Mouse (Mus musculus) WW6 (cell line): ENCODE results near the gene Aoc3.
A peak's percentile ranks its signal among the peaks of the same experiment; 100 is the strongest.
"Not testable (repeated sequence)": the region's sequence is repeated elsewhere in the genome, so short reads cannot be mapped to it uniquely, and the experiment has no call there.

Experiments used
- DNase-seq: peaks from one replicate; pipeline ENCODE4 v3.0.0-alpha.2; 2013; ENCODE audit warnings: low read depth, low spot score

Gene Aoc3

GRCm38 (mm10) chr11:101330371-101330924, at the start of gene Aoc3:
Aoc3 (plus strand) TSS chr11:101330605.
- no peak for DNase-seq

GRCm38 (mm10) chr11:101280837-101281236, 49.6 kb upstream of the Aoc3 start:
- no peak for DNase-seq

GRCm38 (mm10) chr11:101282896-101283295, 47.5 kb upstream of the Aoc3 start:
- no peak for DNase-seq

- DNase-seq, result no peak
Observed at GRCm38 (mm10) chr11:101283805-101284204, 46.6 kb upstream of the Aoc3 start.

DNA sequence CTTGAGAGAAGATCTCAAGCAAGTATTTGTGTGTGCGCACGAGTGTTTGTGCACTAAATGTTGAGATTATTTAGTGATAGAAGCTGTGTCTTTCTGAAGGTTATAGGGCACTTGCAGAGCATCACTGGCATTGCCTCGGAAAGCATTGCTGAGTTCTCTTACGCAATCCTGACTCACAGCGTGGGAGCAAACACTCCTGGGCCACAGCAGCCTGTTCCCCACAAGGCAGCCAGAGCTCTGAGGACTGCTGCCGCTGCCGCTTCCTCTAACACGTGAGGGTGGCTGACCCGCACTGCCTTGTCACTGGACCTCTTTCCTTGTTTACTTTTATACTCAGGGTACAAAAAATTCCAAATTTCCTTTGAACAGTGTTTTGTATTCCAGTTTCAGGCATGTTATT, 43.1 kb upstream of the Aoc3 start:
- DNase-seq, result no peak

DNA sequence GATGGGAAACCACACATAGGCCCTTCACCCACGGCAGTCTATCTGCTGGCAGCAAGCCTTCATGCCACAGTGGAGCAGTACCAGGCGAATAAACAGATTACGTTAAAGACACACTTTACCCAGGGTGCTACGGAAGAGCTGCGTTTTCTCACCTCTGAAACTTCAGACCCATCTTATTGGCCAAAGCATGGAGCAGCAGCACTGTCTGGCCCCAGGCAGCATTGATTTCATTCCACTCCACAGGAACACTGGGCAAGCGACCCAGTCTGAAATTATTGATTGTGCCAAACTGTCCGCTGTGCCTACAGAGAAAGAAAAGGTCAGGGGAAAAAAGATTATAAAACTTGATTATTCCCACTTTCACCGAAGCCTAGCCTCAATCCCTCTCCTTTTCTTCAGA, 39.2 kb upstream of the Aoc3 start:
- DNase-seq, result no peak

DNA sequence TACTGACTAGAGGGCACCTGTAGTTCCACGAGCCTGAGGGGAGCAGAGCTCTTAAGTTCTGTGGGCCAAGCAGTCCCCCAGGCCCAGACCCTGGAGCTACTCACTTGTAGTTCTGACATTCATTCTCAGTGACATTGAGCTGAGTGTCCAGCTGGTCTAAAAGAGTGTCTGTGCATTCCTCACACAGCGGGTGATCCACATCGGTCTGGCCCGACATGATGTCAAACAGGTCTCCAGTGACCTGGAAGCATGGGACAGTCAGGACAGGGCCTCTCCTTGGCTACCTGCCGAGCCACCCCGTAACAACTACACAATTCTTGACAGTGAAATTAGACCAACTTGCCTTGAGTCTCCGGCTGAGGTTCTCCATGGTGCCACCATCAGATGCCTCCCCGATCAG, 35.2 kb upstream of the Aoc3 start:
- no peak for DNase-seq

DNA sequence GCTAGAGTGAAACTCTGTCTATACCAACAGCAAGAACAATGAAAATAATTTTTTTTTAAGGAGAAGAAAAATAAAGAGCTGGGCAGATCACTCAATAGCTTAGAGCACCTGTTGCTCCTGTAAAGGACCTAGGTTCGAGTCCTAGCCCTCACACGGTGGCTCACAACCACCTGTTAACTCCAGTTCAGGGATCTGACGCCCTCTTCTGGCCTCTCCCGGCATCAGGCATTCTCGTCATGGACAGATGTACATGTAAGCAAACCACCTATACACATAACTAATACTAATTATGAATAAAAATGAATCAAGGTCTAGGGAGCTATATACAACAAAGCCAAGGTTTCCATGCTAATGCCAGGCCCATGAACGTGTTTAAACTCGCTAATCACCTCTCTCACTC, 29.5 kb upstream of the Aoc3 start:
- DNase-seq, result no peak

DNA sequence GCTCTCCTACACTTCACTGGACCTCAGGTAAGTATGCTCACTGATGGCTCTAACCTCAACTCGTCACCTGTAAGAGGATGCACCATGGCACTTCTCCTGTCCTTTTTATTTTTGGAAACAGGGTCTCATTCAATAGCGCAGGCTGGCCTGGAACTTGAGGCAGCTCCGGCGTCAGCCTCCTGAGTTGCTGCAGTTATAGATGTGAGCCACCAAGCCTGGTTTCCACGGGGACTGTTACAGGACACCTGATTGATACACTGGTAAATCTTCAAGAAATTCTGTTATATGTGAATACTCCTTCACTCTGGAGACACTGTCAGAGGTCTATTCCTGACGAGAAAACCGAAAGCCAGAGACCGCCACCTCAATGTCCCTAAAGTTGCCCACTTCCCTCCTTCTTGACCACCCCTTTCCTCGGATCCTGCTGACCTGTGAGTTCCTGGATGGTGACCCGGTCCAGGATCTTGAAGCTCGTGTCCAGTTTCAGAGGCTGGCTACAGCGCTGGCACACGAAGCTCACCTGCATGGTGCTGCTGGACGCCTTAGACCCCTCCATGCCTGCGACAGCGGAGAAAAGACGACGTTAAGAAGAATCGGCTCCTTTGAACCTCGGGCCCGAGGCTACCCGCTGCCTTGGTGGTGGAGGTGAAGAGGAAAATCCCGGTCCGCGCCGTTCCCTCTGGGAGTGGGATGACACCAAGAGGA, 29.0 kb upstream of the Aoc3 start:
- no peak for DNase-seq

DNA sequence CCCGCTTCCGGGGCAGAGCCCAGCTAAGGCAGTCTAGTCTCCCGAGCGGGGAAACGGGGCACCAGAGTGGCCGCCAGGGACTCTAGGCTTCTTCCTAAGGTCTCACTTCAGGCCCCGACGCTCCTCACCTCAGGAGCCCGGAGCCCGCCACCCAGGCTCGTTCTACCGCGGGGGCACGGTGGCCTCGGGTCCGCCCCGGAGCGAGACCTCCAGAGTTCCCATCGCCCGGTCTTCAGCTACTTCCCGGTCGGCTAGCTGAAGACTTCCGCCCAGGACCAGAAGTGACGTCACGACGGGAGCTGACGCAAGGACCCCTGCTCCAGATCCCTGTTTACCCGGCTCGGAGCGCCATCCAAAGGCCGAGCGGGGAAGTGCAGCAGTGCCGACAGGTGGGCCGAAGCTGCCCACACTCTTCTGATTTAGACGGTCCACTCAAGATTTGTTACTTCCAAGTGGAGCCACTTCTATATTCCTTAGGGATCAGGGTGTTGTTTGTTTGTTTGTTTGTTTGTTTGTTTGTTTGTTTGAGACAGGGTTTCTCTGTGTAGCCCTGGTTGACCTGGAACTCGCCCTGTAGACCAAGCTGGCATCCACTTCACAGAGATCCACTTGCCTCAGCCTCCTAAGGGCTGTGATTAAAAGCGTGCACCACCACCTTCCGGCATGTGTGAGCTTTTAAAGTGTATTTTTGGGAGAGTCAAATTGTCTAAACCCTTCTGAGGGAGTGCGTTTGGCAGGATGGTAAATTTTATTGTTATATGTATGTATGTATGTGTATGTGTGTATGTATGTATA, 28.2 kb upstream of the Aoc3 start, which contains the start of gene Becn1:
TSS of gene Becn1 (minus strand) at position 283 of the 795 bp plus-strand sequence.
- DNase-seq, result peak; percentile 95

GRCm38 (mm10) chr11:101307744-101308143, 22.7 kb upstream of the Aoc3 start:
- no peak for DNase-seq

GRCm38 (mm10) chr11:101311083-101311482, 19.3 kb upstream of the Aoc3 start:
- no peak for DNase-seq

DNA sequence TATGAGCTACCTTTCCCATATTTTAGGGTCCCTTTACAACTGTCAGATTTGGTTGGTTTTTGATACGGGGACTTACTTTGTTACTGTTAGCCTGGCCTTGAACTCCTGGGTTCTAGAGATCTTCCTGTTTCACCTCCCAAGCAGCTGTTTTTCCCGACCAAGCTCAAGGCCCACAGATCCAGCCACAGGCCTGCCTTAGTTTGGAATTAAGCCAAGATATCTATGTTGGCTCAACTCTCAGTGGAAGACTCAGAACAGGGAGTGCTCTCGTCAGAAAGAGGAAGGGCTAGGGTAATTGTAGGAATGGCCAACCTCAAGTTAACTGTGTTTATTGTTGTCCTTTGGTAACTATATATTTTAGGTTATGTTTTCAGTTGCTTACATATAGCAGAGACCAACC, 18.3 kb upstream of the Aoc3 start:
- no peak for DNase-seq

- no peak for DNase-seq
Observed at GRCm38 (mm10) chr11:101314567-101314966, 15.8 kb upstream of the Aoc3 start.

GRCm38 (mm10) chr11:101315082-101315650, 15.2 kb upstream of the Aoc3 start:
- DNase-seq, result no peak

- peak; percentile 97 for DNase-seq
Observed at GRCm38 (mm10) chr11:101315665-101316500, 14.5 kb upstream of the Aoc3 start, which contains the start of gene Psme3. Psme3 (plus strand) TSS chr11:101316213.

DNA sequence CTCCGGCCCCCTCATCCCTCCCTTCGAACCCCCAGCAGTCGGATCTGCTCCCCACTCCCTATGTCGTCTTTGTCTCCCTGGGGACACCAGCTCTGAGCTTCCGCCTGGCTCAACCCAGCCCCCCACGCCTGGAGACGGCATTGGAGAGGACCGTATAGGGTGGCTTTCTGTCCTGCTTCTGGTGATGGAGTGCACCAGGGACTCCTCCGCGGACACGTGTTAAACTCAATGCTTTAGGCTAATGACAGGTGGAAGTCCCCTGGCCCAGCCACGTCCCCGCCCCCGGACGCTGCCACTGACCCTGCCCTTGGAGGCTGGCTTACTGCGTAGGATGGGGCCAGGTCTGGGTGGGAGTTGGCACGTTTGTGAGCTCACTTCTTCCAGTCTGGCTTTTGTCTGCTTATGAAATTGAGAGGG, 13.9 kb upstream of the Aoc3 start:
- no peak for DNase-seq

DNA sequence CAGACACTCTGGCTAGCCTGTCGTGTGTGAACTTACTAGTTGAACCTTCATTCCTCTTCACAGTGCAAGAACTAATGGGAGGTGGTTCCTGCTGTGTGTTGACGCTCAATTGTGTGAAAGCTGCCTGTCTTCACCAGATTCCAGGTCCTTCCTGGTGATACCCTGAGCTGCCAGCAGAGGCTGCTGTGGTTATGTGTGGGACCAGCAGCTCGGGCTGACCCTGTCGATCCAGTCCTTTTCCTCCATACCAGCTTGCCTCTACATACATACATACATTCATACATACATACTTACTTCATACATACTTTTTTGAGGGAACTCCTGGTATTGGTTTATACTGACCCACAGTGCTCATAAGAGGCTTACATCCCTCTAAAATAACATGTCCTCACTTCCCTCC, 6.8 kb upstream of the Aoc3 start:
- DNase-seq, result no peak

GRCm38 (mm10) chr11:101324763-101325162, 5.6 kb upstream of the Aoc3 start, which contains the start of gene Aoc2:
Aoc2 (plus strand) TSS chr11:101325063.
- DNase-seq, result no peak

DNA sequence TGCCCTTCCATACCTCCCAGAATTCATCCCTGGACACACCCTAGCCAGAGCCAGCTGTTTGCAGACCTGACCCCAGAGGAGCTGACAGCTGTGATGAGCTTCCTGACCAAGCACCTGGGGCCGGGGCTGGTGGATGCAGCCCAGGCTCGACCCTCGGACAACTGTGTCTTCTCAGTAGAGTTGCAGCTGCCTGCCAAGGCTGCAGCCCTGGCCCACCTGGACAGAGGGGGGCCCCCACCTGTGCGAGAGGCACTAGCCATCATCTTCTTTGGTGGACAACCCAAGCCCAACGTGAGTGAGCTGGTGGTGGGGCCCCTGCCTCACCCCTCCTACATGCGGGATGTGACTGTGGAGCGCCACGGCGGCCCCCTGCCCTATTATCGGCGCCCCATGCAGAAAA, 5.2 kb upstream of the Aoc3 start:
- DNase-seq, result not testable (repeated sequence)

DNA sequence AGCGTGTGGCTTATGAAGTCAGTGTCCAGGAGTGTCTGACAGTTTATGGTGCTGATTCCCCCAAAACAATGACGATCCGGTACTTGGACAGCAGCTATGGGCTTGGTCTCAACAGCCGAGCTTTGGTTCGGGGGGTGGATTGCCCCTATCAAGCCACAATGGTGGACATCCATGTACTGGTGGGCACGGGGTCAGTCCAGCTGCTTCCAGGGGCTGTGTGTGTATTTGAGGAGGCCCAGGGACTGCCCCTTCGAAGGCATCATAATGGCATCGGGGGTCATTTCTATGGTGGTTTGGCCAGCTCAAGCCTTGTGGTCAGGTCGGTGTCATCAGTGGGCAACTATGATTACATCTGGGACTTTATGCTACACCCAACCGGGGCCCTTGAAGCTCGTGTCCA, 4.3 kb upstream of the Aoc3 start:
- no peak for DNase-seq
